Mouse (Mus musculus) cerebellum, adult 2 months (tissue): ENCODE measurements around the gene Smarcad1. TPM values are rescaled to one million over a fixed set of nuclear protein-coding genes. Genes with fewer than 3 reads are reported as not detected.

ENCODE experiments used
- DNase-seq, 2 experiments: peaks; one replicate each; pipeline ENCODE4 v3.0.0; 2021
- H3K27ac ChIP-seq: fragments of 200-500 bp; 2 replicates; pipeline ENCODE4 v1.5.1; 2012; ENCODE audit warnings: low read length, control low read depth, inconsistent platforms; ENCODE audit not compliant: insufficient read depth
- H3K27me3 ChIP-seq: fragments of 200-500 bp; 2 replicates; pipeline ENCODE4 v1.6.1; 2012; ENCODE audit warnings: inconsistent platforms, mild to moderate bottlenecking, low read length, moderate library complexity; ENCODE audit not compliant: control insufficient read depth, insufficient read depth
- H3K4me1 ChIP-seq: fragments of 200-500 bp; 2 replicates; pipeline ENCODE4 v1.6.1; 2011; ENCODE audit warnings: low read length; ENCODE audit not compliant: control insufficient read depth, insufficient read depth
- H3K4me3 ChIP-seq: fragments of 200-500 bp; replicated peaks from 2 replicates; pipeline ENCODE3; 2011; ENCODE audit warnings: mild to moderate bottlenecking, low read depth, low read length, control low read depth; ENCODE audit not compliant: insufficient read depth
- CTCF ChIP-seq: fragments of 200-500 bp; IDR thresholded peaks from 2 replicates; pipeline ENCODE4 v1.5.1; 2011; ENCODE audit warnings: low read depth, mild to moderate bottlenecking, control low read depth, low read length, moderate library complexity, borderline replicate concordance; ENCODE audit not compliant: insufficient read depth
- POLR2A ChIP-seq: fragments of 200-500 bp; IDR thresholded peaks from 2 replicates; pipeline ENCODE4 v1.6.1; 2011; ENCODE audit warnings: low read length, control low read depth, borderline replicate concordance; ENCODE audit not compliant: insufficient read depth
- WGBS: fragments of 180-500 bp; shearing (Covaris S2); methylation state at CpG from one replicate; pipeline ENCODE4 v1.1.7; 2018; 5-methylcytosine and 5-hydroxymethylcytosine counted together
- polyA plus RNA-seq: library from polyadenylated mRNA; depleted of rRNA; stranded (reverse); fragments of >200 nt; gene quantifications from 2 replicates; pipeline ENCODE4 v1.2.3, GENCODE M21; 2012

Gene Smarcad1
- polyA plus RNA-seq, 1 experiment: 22.3 TPM

GRCm38 (mm10) chr6:65126074-65126726 lies 83.8 kb downstream of the Smarcad1 start:
- TF ChIP-seq POLR2A: no peak
- TF ChIP-seq CTCF: peak; percentile 90
- WGBS: 11% methylated on average over 2 of the region's 2 CpGs
- Histone ChIP-seq H3K27ac (no peak overlapping the region), H3K4me3 (no peak overlapping the region), H3K4me1 (no peaks in the 10 kb centered on the region), H3K27me3 (no peaks in the 10 kb centered on the region)
- peak; percentile 29 to 44 for DNase-seq

- Histone ChIP-seq H3K4me3 (no peak overlapping the region), H3K27me3 (no peaks in the 10 kb centered on the region), H3K4me1 (no peaks in the 10 kb centered on the region), H3K27ac (no peak overlapping the region)
- no peak for DNase-seq
- 27% methylated on average over 6 of the region's 6 CpGs for WGBS
- TF ChIP-seq POLR2A (no peak), CTCF (no peak)
Observed at GRCm38 (mm10) chr6:65132376-65132775, 90.0 kb downstream of the Smarcad1 start.

GRCm38 (mm10) chr6:65137802-65138201 lies 95.4 kb downstream of the Smarcad1 start:
- H3K4me1 ChIP-seq: no peaks in the 10 kb centered on the region
- H3K27ac ChIP-seq: no peak overlapping the region
- H3K4me3 ChIP-seq: no peak overlapping the region
- no peak for DNase-seq
- WGBS: 56% methylated on average over 2 of the region's 2 CpGs
- no peaks in the 10 kb centered on the region for H3K27me3 ChIP-seq
- no peak for TF ChIP-seq POLR2A
- TF ChIP-seq CTCF: no peak

- no peaks in the 10 kb centered on the region for H3K27me3 ChIP-seq
- no peak for DNase-seq
- no peak overlapping the region for H3K27ac ChIP-seq
- no peaks in the 10 kb centered on the region for H3K4me1 ChIP-seq
- no peak for TF ChIP-seq CTCF
- no peak for TF ChIP-seq POLR2A
- whole genome bisulfite sequencing: 54% methylated on average over 1 of the region's 1 CpGs
- H3K4me3 ChIP-seq: no peak overlapping the region
Observed at GRCm38 (mm10) chr6:65138243-65138642, 95.9 kb downstream of the Smarcad1 start.

- H3K27ac ChIP-seq: no peak overlapping the region
- WGBS: 52% methylated on average over 5 of the region's 5 CpGs
- DNase-seq: no peak
- H3K4me3 ChIP-seq: no peak overlapping the region
- no peaks in the 10 kb centered on the region for H3K4me1 ChIP-seq
- no peaks in the 10 kb centered on the region for H3K27me3 ChIP-seq
- TF ChIP-seq CTCF (no peak), POLR2A (no peak)
Observed at GRCm38 (mm10) chr6:65140082-65140749, 97.8 kb downstream of the Smarcad1 start.

- TF ChIP-seq CTCF (no peak), POLR2A (no peak)
- no peak overlapping the region for H3K27ac ChIP-seq
- no peak overlapping the region for H3K4me3 ChIP-seq
- no peaks in the 10 kb centered on the region for H3K4me1 ChIP-seq
- DNase-seq: no peak
- WGBS: 68% methylated on average over 6 of the region's 6 CpGs
- H3K27me3 ChIP-seq: no peaks in the 10 kb centered on the region
Observed at GRCm38 (mm10) chr6:65140750-65141243, 98.4 kb downstream of the Smarcad1 start.

- H3K4me1 ChIP-seq: no peaks in the 10 kb centered on the region
- 88% methylated on average over 1 of the region's 1 CpGs for WGBS
- H3K27ac ChIP-seq: no peak overlapping the region
- no peaks in the 10 kb centered on the region for H3K27me3 ChIP-seq
- no peak overlapping the region for H3K4me3 ChIP-seq
- DNase-seq: no peak
- TF ChIP-seq POLR2A (no peak), CTCF (no peak)
Observed at GRCm38 (mm10) chr6:65142316-65142715, 99.9 kb downstream of the Smarcad1 start.
